Mouse (Mus musculus) cortical plate, adult 2 months (tissue): ENCODE results near the gene 1600014C23Rik. TPM values are rescaled to one million over a fixed set of nuclear protein-coding genes. Genes with fewer than 3 reads are reported as not detected.

Experiments
- H3K27ac ChIP-seq: fragments of 200-500 bp; 2 replicates; pipeline ENCODE4 v1.5.1; 2012; ENCODE audit warnings: low read length, control low read depth, inconsistent platforms; ENCODE audit not compliant: insufficient read depth
- H3K4me1 ChIP-seq: fragments of 200-500 bp; 2 replicates; pipeline ENCODE4 v1.6.1; 2011; ENCODE audit warnings: low read length; ENCODE audit not compliant: control insufficient read depth, insufficient read depth
- H3K4me3 ChIP-seq: fragments of 200-500 bp; 2 replicates; pipeline ENCODE4 v1.5.1; 2011; ENCODE audit warnings: mild to moderate bottlenecking, low read length, control low read depth; ENCODE audit not compliant: insufficient read depth
- CTCF ChIP-seq: fragments of 200-500 bp; IDR thresholded peaks from 2 replicates; pipeline ENCODE4 v1.5.1; 2011; ENCODE audit warnings: mild to moderate bottlenecking, control low read depth, low read length; ENCODE audit not compliant: insufficient read depth; ENCODE audit errors: extremely low read depth
- POLR2A ChIP-seq: fragments of 200-500 bp; IDR thresholded peaks from 2 replicates; pipeline ENCODE4 v1.6.1; 2011; ENCODE audit warnings: mild to moderate bottlenecking, low read length, control low read depth; ENCODE audit not compliant: insufficient read depth; ENCODE audit errors: extremely low read depth
- polyA plus RNA-seq: library from polyadenylated mRNA; depleted of rRNA; stranded (reverse); fragments of >200 nt; gene quantifications from 2 replicates; pipeline ENCODE4 v1.2.3, GENCODE M21; 2012

The 1600014C23Rik gene
- polyA plus RNA-seq, 1 experiment, result not detected

- no peaks in the 10 kb centered on the region for H3K4me1 ChIP-seq
- 0 out of 2 replicates have a peak, but pooled peaks have one; percentile 46 for TF ChIP-seq POLR2A
- no peak for TF ChIP-seq CTCF
- peak overlapping the region; percentile 34 for H3K4me3 ChIP-seq
- peak overlapping the region; percentile 57 for H3K27ac ChIP-seq
Observed at GRCm38 (mm10) chr17:45754186-45754862, 20.7 kb upstream of the 1600014C23Rik start.

- H3K27ac ChIP-seq, result no peak overlapping the region
- no peak overlapping the region for H3K4me3 ChIP-seq
- TF ChIP-seq CTCF (no peak), POLR2A (no peak)
- no peaks in the 10 kb centered on the region for H3K4me1 ChIP-seq
Observed at GRCm38 (mm10) chr17:45752678-45753077, 19.0 kb upstream of the 1600014C23Rik start.

- H3K27ac ChIP-seq, result no peak overlapping the region
- H3K4me3 ChIP-seq, result no peak overlapping the region
- TF ChIP-seq CTCF, result no peak
- no peak for TF ChIP-seq POLR2A
- H3K4me1 ChIP-seq, result no peaks in the 10 kb centered on the region
Observed at GRCm38 (mm10) chr17:45752053-45752452, 18.4 kb upstream of the 1600014C23Rik start.

- TF ChIP-seq POLR2A, result no peak
- no peak for TF ChIP-seq CTCF
- Histone ChIP-seq H3K27ac (no peak overlapping the region), H3K4me3 (no peak overlapping the region), H3K4me1 (no peaks in the 10 kb centered on the region)
Observed at GRCm38 (mm10) chr17:45751359-45751758, 17.7 kb upstream of the 1600014C23Rik start.

GRCm38 (mm10) chr17:45749100-45749499 is 15.5 kb upstream of the 1600014C23Rik start:
- no peak overlapping the region for H3K27ac ChIP-seq
- H3K4me1 ChIP-seq, result no peaks in the 10 kb centered on the region
- no peak overlapping the region for H3K4me3 ChIP-seq
- TF ChIP-seq POLR2A, result no peak
- TF ChIP-seq CTCF, result no peak

- no peak overlapping the region for H3K27ac ChIP-seq
Observed at GRCm38 (mm10) chr17:45747858-45748785, 14.5 kb upstream of the 1600014C23Rik start.

GRCm38 (mm10) chr17:45747293-45747692 is 13.6 kb upstream of the 1600014C23Rik start:
- no peak overlapping the region for H3K27ac ChIP-seq
- no peaks in the 10 kb centered on the region for H3K4me1 ChIP-seq
- H3K4me3 ChIP-seq, result no peak overlapping the region
- no peak for TF ChIP-seq CTCF
- TF ChIP-seq POLR2A, result no peak

More at GRCm38 (mm10) chr17:45747858-45748785, 14.5 kb upstream of the 1600014C23Rik start:
- H3K4me1 ChIP-seq, result no peaks in the 10 kb centered on the region
- H3K4me3 ChIP-seq, result no peak overlapping the region
- TF ChIP-seq POLR2A (no peak), CTCF (peak; percentile 39; the same call in 1 of the 2 replicates)

GRCm38 (mm10) chr17:45746755-45747154 is 13.1 kb upstream of the 1600014C23Rik start:
- Histone ChIP-seq H3K4me3 (no peak overlapping the region), H3K27ac (no peak overlapping the region), H3K4me1 (no peaks in the 10 kb centered on the region)
- TF ChIP-seq CTCF (no peak), POLR2A (no peak)

- H3K4me3 ChIP-seq, result no peak overlapping the region
- TF ChIP-seq POLR2A (no peak), CTCF (no peak)
- no peaks in the 10 kb centered on the region for H3K4me1 ChIP-seq
- no peak overlapping the region for H3K27ac ChIP-seq
Observed at GRCm38 (mm10) chr17:45745629-45746028, 12.0 kb upstream of the 1600014C23Rik start.
